Mouse (Mus musculus): Measurements from ENCODE around the gene Rnls.

DNA sequence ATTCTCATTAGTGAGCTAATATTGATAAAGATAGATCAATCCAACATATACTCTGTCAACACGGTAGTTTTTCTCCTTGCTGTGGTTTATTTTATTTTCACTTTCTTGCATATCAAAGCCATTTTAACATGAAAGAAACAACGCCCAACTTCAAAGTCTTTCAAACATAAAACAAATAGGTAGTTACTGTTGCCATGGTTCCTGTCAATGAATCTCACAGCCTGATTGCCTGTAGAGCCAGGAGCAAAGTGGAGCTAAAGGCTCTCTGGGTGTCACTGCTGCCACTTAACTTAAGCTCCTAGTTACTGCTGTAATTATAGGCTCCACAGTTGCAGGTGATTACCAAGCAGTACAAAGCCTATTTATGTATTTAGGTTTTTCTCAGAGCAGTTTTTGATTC, 126.8 kb downstream of the Rnls start:
- no peak for TF ChIP-seq CTCF (conservative IDR thresholded peaks at IDR 0.05; ENCODE audit: insufficient read depth, insufficient read length, low read depth, low read length)
- no peak for TF ChIP-seq POLR2A (IDR thresholded peaks at IDR 0.05; ENCODE audit: low read depth, low read length)

All from kidney, adult 2 months (tissue).